Mouse (Mus musculus) CH12F3 (cell line): ENCODE data around the gene Vsx2.
"Not testable (repeated sequence)": the region's sequence is repeated elsewhere in the genome, so short reads cannot be mapped to it uniquely, and the experiment has no call there.

ENCODE experiments used
- in situ Hi-C: fragments of 300-500 bp; cut with MboI; formaldehyde crosslinking; loops from 2 replicates; pipeline ENCODE4 v1.14.3; 2020; ENCODE audit warnings: low sequenced_read_pairs

Vsx2 gene

GRCm38 (mm10) chr12:84569336-84569970 lies at the start of gene Vsx2:
Gene Vsx2, plus strand, starts transcription at chr12:84569762.
- in situ Hi-C loops, result no loop called here

- in situ Hi-C loops, result no loop called here
Observed at GRCm38 (mm10) chr12:84523728-84524127, 45.8 kb upstream of the Vsx2 start.

- in situ Hi-C loops, result no loop called here
Observed at GRCm38 (mm10) chr12:84524147-84525050, 45.2 kb upstream of the Vsx2 start.

DNA sequence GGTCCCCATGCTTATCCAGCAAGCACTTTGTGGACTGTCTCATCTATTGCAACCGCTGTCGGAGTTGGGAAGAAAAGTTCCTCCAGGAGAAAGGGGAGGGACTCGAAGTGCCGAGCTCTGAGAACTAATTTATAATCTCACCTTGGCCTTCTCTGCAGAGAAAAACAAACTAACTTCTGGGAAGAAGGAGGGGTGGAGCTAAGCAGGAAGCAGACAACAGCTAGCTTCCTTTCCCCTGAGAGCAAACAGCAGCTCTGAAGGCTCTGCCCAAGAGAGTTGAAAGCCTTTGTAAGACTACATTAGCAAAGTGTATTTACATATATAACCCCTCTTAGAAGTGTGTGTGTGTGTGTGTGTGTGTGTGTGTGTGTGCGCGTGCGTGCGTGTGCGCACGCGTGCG lies 44.1 kb upstream of the Vsx2 start:
- in situ Hi-C loops, result no loop called here

- in situ Hi-C loops, result no loop called here
Observed at GRCm38 (mm10) chr12:84530426-84530825, 39.1 kb upstream of the Vsx2 start.

- in situ Hi-C loops, result no loop called here
Observed at GRCm38 (mm10) chr12:84531906-84532829, 37.4 kb upstream of the Vsx2 start.

DNA sequence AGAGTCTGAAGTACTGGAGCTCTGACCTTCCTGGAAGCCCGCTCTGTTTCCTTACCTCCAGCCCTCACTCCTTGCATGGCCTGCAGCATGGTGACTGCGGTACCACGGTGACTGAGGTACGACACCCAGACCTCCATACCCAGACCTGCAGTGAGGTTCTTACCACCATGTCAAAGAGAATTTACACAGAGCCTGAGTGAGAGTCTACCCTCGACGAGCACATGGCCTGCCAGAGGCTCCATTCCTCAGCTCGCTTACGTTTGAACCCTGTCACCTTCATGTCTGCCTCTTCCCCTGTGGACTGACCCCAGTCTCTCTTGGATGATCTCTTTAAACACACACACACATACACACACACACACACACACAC lies 36.7 kb upstream of the Vsx2 start:
- in situ Hi-C loops, result no loop called here

GRCm38 (mm10) chr12:84533706-84534486 lies 35.7 kb upstream of the Vsx2 start:
- in situ Hi-C loops, result no loop called here

DNA sequence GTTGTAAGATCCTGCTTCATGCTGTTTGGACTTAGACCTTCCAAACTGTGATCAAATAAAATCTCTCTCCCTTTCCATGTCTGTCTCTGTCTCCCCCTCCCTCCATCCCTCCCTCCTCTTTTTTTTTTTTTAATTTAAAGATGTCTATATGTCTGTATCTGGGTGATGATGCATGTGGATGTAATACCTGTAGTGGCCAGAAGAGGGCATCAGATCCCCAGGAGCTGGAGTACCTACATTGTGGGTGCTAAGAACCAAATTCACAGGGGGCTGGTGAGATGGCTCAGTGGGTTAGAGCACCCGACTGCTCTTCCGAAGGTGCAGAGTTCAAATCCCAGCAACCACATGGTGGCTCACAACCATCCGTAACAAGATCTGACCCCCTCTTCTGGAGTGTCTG lies 30.0 kb upstream of the Vsx2 start:
- in situ Hi-C loops, result not testable (repeated sequence)

- in situ Hi-C loops, result no loop called here
Observed at GRCm38 (mm10) chr12:84541391-84541958, 28.1 kb upstream of the Vsx2 start.

GRCm38 (mm10) chr12:84546028-84546427 lies 23.5 kb upstream of the Vsx2 start:
- in situ Hi-C loops, result no loop called here

GRCm38 (mm10) chr12:84546577-84547085 lies 22.9 kb upstream of the Vsx2 start:
- in situ Hi-C loops, result no loop called here

DNA sequence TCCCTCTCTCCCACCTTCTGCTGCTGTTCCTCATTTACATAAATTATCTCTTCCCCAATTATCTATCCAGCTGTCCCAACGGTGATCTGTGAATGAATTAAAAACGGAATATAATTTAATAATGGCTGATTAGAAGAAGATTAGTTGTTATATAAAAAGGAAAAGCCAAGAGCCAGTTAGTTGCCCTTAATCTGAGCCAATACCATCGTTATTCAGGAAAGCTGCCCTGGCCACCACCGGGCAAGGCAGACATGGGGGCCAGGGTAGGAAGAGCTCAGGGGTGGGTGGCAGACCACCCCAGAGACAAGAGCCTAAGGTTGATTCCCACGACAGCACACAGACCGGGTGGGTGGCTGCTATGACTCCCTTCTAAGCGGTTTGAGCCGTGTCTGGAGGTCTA lies 21.3 kb upstream of the Vsx2 start:
- in situ Hi-C loops, result no loop called here

DNA sequence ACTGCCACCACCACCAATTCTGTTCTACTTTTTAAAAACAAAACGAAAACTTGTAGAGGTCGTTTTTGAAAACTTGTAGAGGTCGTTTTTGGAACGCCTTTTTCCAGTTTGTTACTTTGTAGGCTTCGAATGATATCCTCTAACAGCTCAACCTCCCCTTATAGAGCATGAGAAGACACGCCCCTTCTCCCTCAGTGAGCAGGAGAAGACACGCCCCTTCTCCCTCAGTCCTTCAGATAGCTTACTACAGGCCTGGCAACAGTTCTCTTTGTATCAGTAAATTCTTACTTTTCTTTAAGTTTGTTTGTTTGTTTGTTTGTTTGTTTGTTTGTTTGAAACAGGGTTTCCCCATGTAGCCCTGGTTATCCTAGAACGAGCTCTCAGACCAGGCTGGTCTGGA lies 14.3 kb upstream of the Vsx2 start:
- in situ Hi-C loops, result no loop called here

- in situ Hi-C loops, result no loop called here
Observed at GRCm38 (mm10) chr12:84562558-84562957, 7.0 kb upstream of the Vsx2 start.

GRCm38 (mm10) chr12:84567576-84567975 lies 2.0 kb upstream of the Vsx2 start:
- in situ Hi-C loops, result no loop called here

GRCm38 (mm10) chr12:84569976-84570693 lies 573 bp downstream of the Vsx2 start:
- in situ Hi-C loops, result no loop called here

DNA sequence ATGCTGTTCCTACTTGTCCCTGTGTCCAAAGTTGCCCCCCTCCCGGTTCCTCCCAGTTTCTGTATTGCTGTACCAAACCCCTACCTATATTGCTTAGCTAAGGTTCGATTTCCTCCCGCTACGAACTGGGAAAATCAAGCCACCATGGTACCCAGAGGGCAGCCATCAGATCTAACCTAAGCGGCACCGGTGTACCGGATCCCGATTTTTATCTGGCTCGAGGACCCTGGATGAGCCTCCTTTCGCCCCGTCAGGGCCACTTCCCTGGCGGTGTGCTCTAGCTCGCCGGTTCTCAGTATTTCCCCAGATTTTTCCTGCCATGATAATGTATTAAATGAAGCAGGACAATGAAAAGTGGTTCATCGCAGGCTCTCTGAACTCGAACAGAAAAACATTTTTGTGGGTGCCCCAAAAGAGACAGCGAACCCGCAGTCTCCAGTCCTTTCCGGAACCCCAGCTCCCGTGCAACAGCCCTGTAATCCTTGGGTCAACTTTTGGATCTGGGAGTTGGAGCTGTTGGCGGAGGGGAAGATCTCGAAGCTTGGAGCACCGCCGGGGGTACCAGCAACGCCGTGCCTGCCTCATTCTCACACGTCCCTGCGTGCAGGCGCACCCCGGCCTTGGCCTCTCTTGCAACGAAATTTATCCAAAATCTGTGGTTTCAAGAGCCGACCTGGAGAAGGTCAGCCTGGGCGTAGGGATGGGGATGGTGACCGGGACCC lies 1.3 kb downstream of the Vsx2 start:
- in situ Hi-C loops, result no loop called here
